Comparison of ENCODE assay signal across 23 mouse cellular contexts in genomic region chr8:10420551-10420950, GRCm38 (mm10).
DNase-seq lines count a peak whose midpoint lies in the region; ATAC-seq and TF ChIP-seq lines count a peak whose summit lies in the region.
"Had no signal": no experiment of that assay in that cellular context is flagged by ENCODE, and none has a peak within 500 bp of the region (broad histone marks: within the 10 kb centered on the region; RNA-seq: fewer than 3 reads in every experiment).

No protein-coding gene starts in this region.

- no peaks in the 10 kb centered on the region for H3K4me1 ChIP-seq in heart, embryonic 11.5 days (ENCODE audit: control insufficient read depth, insufficient read depth, low read length)
- no peaks in the 10 kb centered on the region for H3K4me1 ChIP-seq in heart, adult 2 months (ENCODE audit: control insufficient read depth, insufficient read depth, low read length)
- peaks cover 15% of the 10 kb centered on the region for H3K4me1 ChIP-seq in midbrain, embryonic 13.5 days (replicated peaks)
- H3K4me1 ChIP-seq in midbrain, embryonic 11.5 days (ENCODE audit: control insufficient read depth, insufficient read depth, low read length): no peaks in the 10 kb centered on the region
- H3K4me1 ChIP-seq in stomach, embryonic 15.5 days: no peaks in the 10 kb centered on the region
- H3K4me1 ChIP-seq in forebrain, embryonic 10.5 days: peaks cover 6% of the 10 kb centered on the region; the same call in 1 of the 2 replicates

- TF ChIP-seq CTCF in heart, adult 2 months (IDR thresholded peaks at IDR 0.05): no peak

- H3K27ac ChIP-seq in heart, embryonic 11.5 days (ENCODE audit: low read depth, low read length): no peak overlapping the region
- no peak overlapping the region for H3K27ac ChIP-seq in heart, adult 2 months
- no peak overlapping the region for H3K27ac ChIP-seq in midbrain, embryonic 13.5 days
- no peak overlapping the region for H3K27ac ChIP-seq in midbrain, embryonic 11.5 days (ENCODE audit: low read depth, low read length)
- no peak overlapping the region for H3K27ac ChIP-seq in stomach, embryonic 15.5 days
- no peak overlapping the region for H3K27ac ChIP-seq in forebrain, embryonic 10.5 days
- H3K27ac ChIP-seq: embryonic facial prominence, embryonic 10.5 days; gastrocnemius, adult 2 months; heart, embryonic 13.5 days; hindbrain, embryonic 12.5 days had no signal

- TF ChIP-seq EP300 in heart, adult 2 months (IDR thresholded peaks at IDR 0.05; ENCODE audit: insufficient read depth, low read depth, low read length): no peak

- no peaks in the 10 kb centered on the region for H3K9me3 ChIP-seq in heart, embryonic 11.5 days (replicated peaks; ENCODE audit: control insufficient read depth, low read length)
- H3K9me3 ChIP-seq in midbrain, embryonic 13.5 days: no peaks in the 10 kb centered on the region
- H3K9me3 ChIP-seq in midbrain, embryonic 11.5 days (ENCODE audit: control insufficient read depth, low read length): no peaks in the 10 kb centered on the region
- no peaks in the 10 kb centered on the region for H3K9me3 ChIP-seq in stomach, embryonic 15.5 days
- H3K9me3 ChIP-seq in forebrain, embryonic 10.5 days: peaks cover 6% of the 10 kb centered on the region; the same call in 1 of the 2 replicates
- H3K9me3 ChIP-seq: embryonic facial prominence, embryonic 10.5 days; G1E; heart, embryonic 13.5 days; hindbrain, embryonic 12.5 days had no signal

- no peaks in the 10 kb centered on the region for H3K79me2 ChIP-seq in heart, adult 2 months (replicated peaks; ENCODE audit: control insufficient read depth, insufficient read depth, low read length)

- no peaks in the 10 kb centered on the region for H3K27me3 ChIP-seq in heart, embryonic 11.5 days (ENCODE audit: control insufficient read depth, insufficient read depth, low read length)
- H3K27me3 ChIP-seq in heart, adult 2 months (ENCODE audit: control insufficient read depth, insufficient read depth, low read length): no peaks in the 10 kb centered on the region
- H3K27me3 ChIP-seq in midbrain, embryonic 13.5 days: no peaks in the 10 kb centered on the region
- H3K27me3 ChIP-seq in midbrain, embryonic 11.5 days (ENCODE audit: control insufficient read depth, insufficient read depth, low read length): no peaks in the 10 kb centered on the region
- no peaks in the 10 kb centered on the region for H3K27me3 ChIP-seq in stomach, embryonic 15.5 days (replicated peaks)
- H3K27me3 ChIP-seq in forebrain, embryonic 10.5 days (ENCODE audit: poor library complexity, severe bottlenecking): no peaks in the 10 kb centered on the region
- H3K27me3 ChIP-seq: CH12.LX; heart, embryonic 13.5 days; hindbrain, embryonic 12.5 days had no signal

- H3K36me3 ChIP-seq in heart, embryonic 11.5 days (ENCODE audit: control insufficient read depth, insufficient read depth, low read length): no peaks in the 10 kb centered on the region
- no peaks in the 10 kb centered on the region for H3K36me3 ChIP-seq in heart, adult 2 months (ENCODE audit: control insufficient read depth, insufficient read depth, low read length)
- H3K36me3 ChIP-seq in midbrain, embryonic 13.5 days: no peaks in the 10 kb centered on the region
- no peaks in the 10 kb centered on the region for H3K36me3 ChIP-seq in midbrain, embryonic 11.5 days (ENCODE audit: control insufficient read depth, insufficient read depth, low read length)
- no peaks in the 10 kb centered on the region for H3K36me3 ChIP-seq in stomach, embryonic 15.5 days
- no peaks in the 10 kb centered on the region for H3K36me3 ChIP-seq in forebrain, embryonic 10.5 days (replicated peaks)
- H3K36me3 ChIP-seq: embryonic facial prominence, embryonic 10.5 days; G1E; heart, embryonic 13.5 days; hindbrain, embryonic 12.5 days had no signal

- intact Hi-C loops in heart, adult 2 months (cut with DNase I): no loop called here

- H3K9ac ChIP-seq in heart, embryonic 11.5 days (ENCODE audit: low read depth, low read length): no peak overlapping the region
- H3K9ac ChIP-seq in heart, adult 2 months (ENCODE audit: low read depth, low read length): no peak overlapping the region
- H3K9ac ChIP-seq in midbrain, embryonic 13.5 days (replicated peaks): no peak overlapping the region
- no peak overlapping the region for H3K9ac ChIP-seq in midbrain, embryonic 11.5 days (ENCODE audit: low read length)
- H3K9ac ChIP-seq in stomach, embryonic 15.5 days: no peak overlapping the region
- H3K9ac ChIP-seq: heart, embryonic 13.5 days; hindbrain, embryonic 12.5 days had no signal

- DNase-seq in heart, adult 2 months: no peak
- DNase-seq in midbrain, embryonic 11.5 days (ENCODE audit: low spot score, missing footprints): no peak
- peak; percentile 65 for DNase-seq in R1 (ENCODE audit: low read depth, low spot score)
- DNase-seq in forebrain, embryonic 10.5 days (ENCODE audit: extremely low spot score, low spot score): no peak
- no peak for DNase-seq in layer of hippocampus, postnatal 14 days (ENCODE audit: low spot score in 2 of 2)
- DNase-seq: adrenal gland, adult 2 months; adrenal gland, postnatal 25 days; cerebellum, adult 18-20 months; cerebellum, postnatal 10 days; gastrocnemius, adult 2 months; gastrocnemius, postnatal 25 days; heart, postnatal 4 days had no signal

- ATAC-seq in heart, embryonic 11.5 days (replicated peaks; ENCODE audit: insufficient number of reproducible peaks, low FRiP score, low TSS enrichment): 0 out of 2 replicates have a peak, but pooled peaks have one; percentile 22
- 0 out of 2 replicates have a peak, but pooled peaks have one; percentile 27 for ATAC-seq in midbrain, embryonic 13.5 days
- ATAC-seq in midbrain, embryonic 11.5 days (ENCODE audit: low FRiP score): no peak
- ATAC-seq in stomach, embryonic 15.5 days (ENCODE audit: insufficient read depth, low FRiP score, low read depth): 0 out of 2 replicates have a peak, but pooled peaks have one; percentile 27
- ATAC-seq: forebrain, embryonic 14.5 days; hindbrain, embryonic 16.5 days; inflammation-experienced regulatory T-cells, adult 6 months had no signal

- H3K4me3 ChIP-seq in heart, embryonic 11.5 days (ENCODE audit: low read depth, low read length): no peak overlapping the region
- no peak overlapping the region for H3K4me3 ChIP-seq in heart, adult 2 months
- H3K4me3 ChIP-seq in midbrain, embryonic 13.5 days (replicated peaks): no peak overlapping the region
- H3K4me3 ChIP-seq in midbrain, embryonic 11.5 days (ENCODE audit: low read depth, low read length): no peak overlapping the region
- H3K4me3 ChIP-seq in stomach, embryonic 15.5 days (replicated peaks): no peak overlapping the region
- no peak overlapping the region for H3K4me3 ChIP-seq in forebrain, embryonic 10.5 days
- H3K4me3 ChIP-seq: embryonic facial prominence, embryonic 10.5 days; gastrocnemius, adult 2 months; heart, embryonic 13.5 days; hindbrain, embryonic 12.5 days had no signal

- 61% methylated on average over 6 of the region's 6 CpGs for WGBS in heart, embryonic 11.5 days (ENCODE audit: insufficient replicate concordance)
- 72% methylated on average over 6 of the region's 6 CpGs for WGBS in heart, adult 2 months
- WGBS in midbrain, embryonic 13.5 days: 82% methylated on average over 6 of the region's 6 CpGs
- 85% methylated on average over 6 of the region's 6 CpGs for WGBS in midbrain, embryonic 11.5 days
- 70% methylated on average over 6 of the region's 6 CpGs for WGBS in stomach, embryonic 15.5 days
- WGBS in forebrain, embryonic 10.5 days: 81% methylated on average over 6 of the region's 6 CpGs

- no peak for TF ChIP-seq POLR2A in heart, adult 2 months (IDR thresholded peaks at IDR 0.05; ENCODE audit: insufficient read depth, low read depth, low read length)

- H3K4me2 ChIP-seq in heart, embryonic 11.5 days: no peak overlapping the region
- no peak overlapping the region for H3K4me2 ChIP-seq in midbrain, embryonic 13.5 days (replicated peaks)
- H3K4me2 ChIP-seq in midbrain, embryonic 11.5 days: no peak overlapping the region
- no peak overlapping the region for H3K4me2 ChIP-seq in stomach, embryonic 15.5 days
- H3K4me2 ChIP-seq: heart, embryonic 13.5 days; hindbrain, embryonic 12.5 days had no signal
